In genomic region chr11:51785926-51786325, GRCm38 (mm10) we compare ENCODE assay signal across 7 mouse cellular contexts. TPM values are rescaled to one million over a fixed set of nuclear protein-coding genes. Genes with fewer than 3 reads are reported as not detected.
DNase-seq lines count a peak whose midpoint lies in the region; TF ChIP-seq lines count a peak whose summit lies in the region.

No protein-coding gene starts in this region.

- H3K27ac ChIP-seq in layer of hippocampus, adult 2 months, result no peak overlapping the region

- no peak overlapping the region for H3K4me3 ChIP-seq in layer of hippocampus, adult 2 months

- DNase-seq in layer of hippocampus, adult 2 months (ENCODE audit: low spot score in 2 of 2), result no peak
- no peak for DNase-seq in layer of hippocampus, postnatal 36 days
- DNase-seq in ES-CJ7 (ENCODE audit: low read depth, low spot score), result peak; percentile 88
- DNase-seq in adrenal gland, adult 8-10 months, result peak; percentile 28
- peak; percentile 69 for DNase-seq in kidney, adult 9 months
- peak; percentile 50 for DNase-seq in naive thymus-derived CD4-positive, alpha-beta T cell, adult 2 months (ENCODE audit: low read depth)
- no peak for DNase-seq in layer of hippocampus, adult 11-12 months (ENCODE audit: low spot score)

- TF ChIP-seq CTCF in layer of hippocampus, adult 2 months (conservative IDR thresholded peaks at IDR 0.05), result peak; percentile 74

RNA-seq across cellular contexts. Expression of gene Sar1b, which starts 22.4 kb away (rescaled TPM):
- 10 to 100 TPM; 71.7 to 72.0 TPM for total RNA-seq in layer of hippocampus, adult 2 months (2021)
- 10 to 100 TPM; 65.6 to 77.6 TPM for total RNA-seq in layer of hippocampus, postnatal 36 days (2021)
- total RNA-seq in adrenal gland, adult 8-10 months (2022), result 100 to 1,000 TPM in 2 of 4 experiments, 10 to 100 TPM in 2; 96.3 to 116 (median 101) TPM

RNA-seq across cellular contexts. Expression of gene Sec24a, which starts 22.5 kb away (rescaled TPM):
- 10 to 100 TPM; 17.6 to 21.6 TPM for total RNA-seq in layer of hippocampus, adult 2 months (2021)
- total RNA-seq in layer of hippocampus, postnatal 36 days (2021), result 10 to 100 TPM; 18.4 to 23.0 TPM
- total RNA-seq in adrenal gland, adult 8-10 months (2022), result 10 to 100 TPM; 33.6 to 38.5 (median 37.4) TPM

Comparison
In these comparisons a context has a peak if more than half of its experiments do, and no peak if none do; other contexts are left out.
1. DNase-seq: peak in ES-CJ7 (single experiment), adrenal gland, adult 8-10 months (single experiment), kidney, adult 9 months (single experiment) and naive thymus-derived CD4-positive, alpha-beta T cell, adult 2 months (single experiment); none in layer of hippocampus, adult 2 months (0 of 2), layer of hippocampus, postnatal 36 days (0 of 2) and layer of hippocampus, adult 11-12 months (single experiment).